Mouse (Mus musculus): ENCODE data around the gene Sfxn5.

The Sfxn5 gene

GRCm38 (mm10) chr6:85187340-85188211, 145.6 kb downstream of the Sfxn5 start, which contains the start of gene Emx1:
Emx1 (plus strand) TSS chr6:85187438.
- DNase-seq: no peak

GRCm38 (mm10) chr6:85186744-85187059, 146.5 kb downstream of the Sfxn5 start:
- no peak for DNase-seq

GRCm38 (mm10) chr6:85186033-85186743, 147.0 kb downstream of the Sfxn5 start:
- DNase-seq: no peak

GRCm38 (mm10) chr6:85183951-85184350, 149.3 kb downstream of the Sfxn5 start:
- no peak for DNase-seq

- no peak for DNase-seq
Measured at GRCm38 (mm10) chr6:85180036-85180435, 153.2 kb downstream of the Sfxn5 start.

- no peak for DNase-seq
Measured at GRCm38 (mm10) chr6:85179569-85179968, 153.7 kb downstream of the Sfxn5 start.

- DNase-seq: no peak
Measured at GRCm38 (mm10) chr6:85165440-85165921, 167.7 kb downstream of the Sfxn5 start.
